Mouse (Mus musculus) c-Kit-negative CD71-positive TER-119-positive erythroid progenitor cells, embryonic 14.5 days (primary cell): ENCODE measurements around the gene Med21.

ENCODE experiments used
- DNase-seq: peaks from one replicate; pipeline ENCODE4 v3.0.0-alpha.2; 2013; ENCODE audit warnings: low read depth, low spot score

The Med21 gene

GRCm38 (mm10) chr6:146640068-146640965 is 2.0 kb upstream of the Med21 start:
- DNase-seq = no peak

GRCm38 (mm10) chr6:146640991-146641390 is 1.4 kb upstream of the Med21 start:
- DNase-seq = no peak

- no peak for DNase-seq
Measured at GRCm38 (mm10) chr6:146641621-146642210, 631 bp upstream of the Med21 start.

DNA sequence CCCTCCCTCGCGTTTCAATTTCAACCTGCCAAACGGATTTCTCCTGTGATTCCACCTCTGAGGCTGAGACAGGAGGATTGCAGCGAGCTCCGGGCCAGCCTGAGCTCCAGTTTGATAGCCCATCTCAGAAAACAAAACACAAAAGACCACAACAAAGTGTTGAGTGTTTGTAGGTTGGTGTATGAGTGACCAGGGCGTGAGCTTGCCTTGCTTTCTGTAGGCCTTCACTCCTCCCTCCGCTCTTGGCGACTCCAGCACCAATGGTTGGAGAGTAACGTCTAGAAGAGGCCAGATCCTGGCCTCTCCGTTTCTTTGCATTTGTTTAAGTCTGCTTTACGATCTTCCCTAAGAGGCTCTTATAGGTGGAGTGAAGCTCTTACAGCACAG is 830 bp downstream of the Med21 start:
- DNase-seq = no peak

- DNase-seq = no peak
Measured at GRCm38 (mm10) chr6:146650013-146650412, 7.7 kb downstream of the Med21 start.

GRCm38 (mm10) chr6:146651431-146651830 is 9.1 kb downstream of the Med21 start:
- no peak for DNase-seq

- DNase-seq = no peak
Measured at GRCm38 (mm10) chr6:146653197-146653596, 10.8 kb downstream of the Med21 start.

DNA sequence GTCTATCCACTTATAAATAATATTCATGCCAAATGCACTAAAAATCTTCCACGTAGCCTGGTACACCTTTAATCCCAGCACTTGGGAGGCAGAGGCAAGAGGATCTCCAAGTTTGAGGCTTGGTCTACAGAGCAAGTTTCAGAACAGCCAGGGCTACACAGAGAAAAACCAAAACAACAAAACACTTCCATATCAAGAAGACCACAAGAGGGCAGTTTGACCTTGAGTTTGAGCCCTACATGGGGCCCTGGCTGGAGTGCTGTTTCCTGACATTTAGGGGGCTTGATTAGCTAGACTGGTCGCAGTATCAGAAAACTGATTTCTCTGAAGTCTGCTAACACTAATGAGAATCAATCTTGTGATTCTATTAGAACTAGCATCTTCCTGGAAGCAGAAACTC is 18.2 kb downstream of the Med21 start:
- DNase-seq = no peak

DNA sequence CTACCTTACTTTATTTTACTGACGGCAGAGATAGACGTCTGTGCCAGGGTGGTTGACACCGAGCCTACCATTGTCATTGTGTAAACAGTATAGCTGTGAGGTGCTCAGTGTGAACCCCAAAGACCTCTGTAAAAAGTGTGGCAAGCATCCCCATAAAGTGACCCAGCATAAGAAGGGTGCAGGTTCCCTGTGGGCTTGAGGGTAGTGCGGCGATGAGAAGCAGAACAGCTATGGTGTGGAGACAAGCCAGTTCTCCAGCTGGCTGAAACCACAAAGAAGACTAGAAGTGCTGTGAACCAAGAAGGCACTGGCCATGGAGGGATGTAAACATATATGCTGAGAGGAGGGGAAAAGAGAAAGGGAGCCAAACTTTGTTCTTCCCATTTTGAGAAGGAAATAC is 19.3 kb downstream of the Med21 start:
- DNase-seq = no peak

DNA sequence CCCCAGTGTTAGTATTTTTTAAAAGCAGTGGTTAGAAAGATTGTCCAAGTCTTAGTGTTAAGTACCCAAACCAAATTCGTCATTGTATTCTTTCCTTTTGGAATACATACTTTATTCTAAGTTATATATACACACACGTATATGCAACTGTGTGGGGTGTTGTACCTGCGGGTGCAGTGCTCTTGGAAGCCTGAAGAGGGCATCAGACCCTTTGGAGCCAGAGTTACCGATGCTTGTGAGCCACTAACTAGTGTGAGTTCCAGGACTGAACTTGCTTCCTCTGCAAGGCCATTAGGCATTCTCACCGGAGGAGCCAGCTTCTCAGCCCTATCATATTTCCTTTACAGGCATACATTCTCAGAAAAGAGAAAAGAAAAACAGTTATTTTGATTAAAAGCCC is 20.3 kb downstream of the Med21 start:
- no peak for DNase-seq

GRCm38 (mm10) chr6:146664116-146664515 is 21.8 kb downstream of the Med21 start:
- DNase-seq = no peak

- DNase-seq = no peak
Measured at GRCm38 (mm10) chr6:146664917-146665316, 22.6 kb downstream of the Med21 start.

- DNase-seq = no peak
Measured at GRCm38 (mm10) chr6:146665408-146665807, 23.1 kb downstream of the Med21 start.

DNA sequence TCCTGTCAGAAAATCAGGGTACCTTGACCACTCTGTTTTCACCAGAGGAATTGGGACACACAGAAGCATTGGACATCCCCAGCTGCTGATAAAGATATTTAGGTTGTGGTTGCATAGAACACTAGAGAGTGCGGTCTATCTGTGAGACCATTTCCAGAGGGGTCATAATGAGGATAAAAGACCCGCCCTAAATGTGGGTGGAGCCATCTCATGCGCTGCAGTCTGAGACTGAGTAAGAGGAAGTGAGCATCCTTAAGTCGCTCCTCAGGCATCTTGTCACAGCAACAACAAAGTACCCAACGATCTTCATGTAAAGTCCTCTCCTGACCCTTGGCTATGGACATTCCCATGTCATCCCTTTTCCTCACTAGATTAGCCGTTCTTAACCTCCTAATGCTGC is 24.5 kb downstream of the Med21 start:
- DNase-seq = no peak

DNA sequence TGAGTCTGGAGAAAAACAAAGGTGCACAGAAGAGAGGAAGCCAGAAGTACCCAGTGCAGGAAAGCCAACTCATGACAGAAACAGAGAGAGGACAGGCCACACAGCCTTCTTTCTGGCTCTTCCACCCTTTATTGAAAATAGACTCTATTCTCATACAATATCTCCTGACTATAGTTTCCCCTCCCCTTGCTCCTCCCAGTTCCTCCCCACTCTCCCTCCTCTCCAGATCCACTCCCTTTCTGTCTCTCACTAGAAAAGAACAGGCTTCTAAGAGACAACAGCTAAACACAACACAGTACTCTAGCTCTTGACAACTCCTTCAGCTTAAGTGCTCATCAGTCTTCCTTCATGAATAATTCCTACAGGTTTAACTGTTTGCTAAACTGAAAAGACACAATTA is 26.3 kb downstream of the Med21 start:
- no peak for DNase-seq

DNA sequence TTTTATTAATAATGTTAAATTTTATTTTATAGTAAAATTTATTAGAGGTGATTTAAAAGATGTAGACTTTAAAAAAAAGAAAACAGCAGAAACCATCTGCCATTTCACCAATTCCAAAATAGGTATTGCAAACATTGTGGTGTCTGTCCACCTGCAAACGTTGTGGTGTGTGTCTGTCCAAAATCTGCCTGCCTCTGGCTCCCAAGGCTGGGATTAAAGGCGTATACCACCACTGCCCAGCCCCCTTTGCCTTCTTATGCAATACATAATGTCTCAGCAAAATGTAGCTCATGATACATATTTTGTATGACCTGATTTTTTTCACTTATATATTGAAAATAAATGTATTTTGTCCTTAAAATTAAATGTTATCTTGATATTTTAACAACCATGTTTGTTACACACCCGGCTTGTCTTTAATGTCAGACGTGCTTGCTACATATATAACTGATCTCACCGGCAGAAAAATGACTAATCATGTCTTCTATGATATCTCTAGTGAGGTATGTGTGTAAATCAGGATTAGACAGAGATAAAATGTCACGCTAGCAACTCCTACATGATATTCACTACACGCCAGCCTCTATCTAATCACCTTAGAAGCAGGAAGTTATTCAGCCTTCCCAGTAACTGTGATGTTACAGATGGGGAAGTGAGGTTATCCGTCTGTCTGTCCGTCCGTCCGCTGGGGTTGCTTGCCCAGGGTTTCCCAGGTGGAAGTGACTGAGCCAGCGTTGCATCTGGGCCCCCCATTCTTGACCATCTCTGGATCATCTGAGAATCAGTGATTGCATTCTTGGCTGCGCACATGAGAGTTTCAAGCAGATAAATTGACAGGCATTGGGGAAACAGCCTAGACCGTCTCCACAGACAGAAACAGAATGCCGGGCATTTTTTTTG is 28.9 kb downstream of the Med21 start:
- no peak for DNase-seq

- DNase-seq = no peak
Measured at GRCm38 (mm10) chr6:146672106-146672505, 29.8 kb downstream of the Med21 start.

DNA sequence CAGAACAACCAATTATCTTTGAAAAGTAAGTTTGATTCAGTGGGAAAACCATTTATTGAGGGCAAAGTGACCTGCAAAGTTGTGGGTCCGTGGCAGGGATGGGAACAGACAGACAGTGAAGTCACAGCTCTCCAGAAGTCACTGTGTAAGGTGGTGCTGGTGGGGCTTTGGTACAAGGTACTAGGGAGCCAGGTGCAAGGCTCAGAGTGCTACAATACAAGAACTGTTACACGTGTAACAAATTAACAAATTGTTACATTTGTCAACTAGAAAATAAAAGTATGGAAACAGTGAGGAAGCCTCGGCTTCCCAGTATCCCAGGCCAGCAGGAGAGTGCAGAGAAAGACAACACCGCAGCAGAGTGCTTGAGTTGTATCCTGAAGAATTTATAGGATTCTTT is 31.3 kb downstream of the Med21 start:
- DNase-seq = no peak

DNA sequence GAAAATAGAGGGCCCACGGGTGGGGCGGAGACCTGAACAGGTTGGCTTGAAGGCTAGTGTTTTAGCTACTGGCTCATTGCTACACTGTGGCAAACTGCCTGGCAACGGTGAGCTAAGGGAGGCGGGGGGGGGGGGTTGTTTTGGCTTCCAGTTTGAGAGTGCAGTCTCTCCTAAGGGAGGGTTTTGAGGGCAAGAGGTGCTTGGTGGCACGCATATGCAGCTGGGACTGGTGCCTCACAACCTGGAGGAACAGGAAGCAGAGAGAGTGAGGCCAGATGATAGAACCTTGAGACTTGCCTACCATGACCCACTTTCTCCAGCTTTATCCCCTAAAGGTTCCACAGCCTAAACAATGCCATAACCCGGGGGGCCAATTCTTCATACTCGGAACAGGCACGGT is 32.1 kb downstream of the Med21 start:
- DNase-seq = no peak

DNA sequence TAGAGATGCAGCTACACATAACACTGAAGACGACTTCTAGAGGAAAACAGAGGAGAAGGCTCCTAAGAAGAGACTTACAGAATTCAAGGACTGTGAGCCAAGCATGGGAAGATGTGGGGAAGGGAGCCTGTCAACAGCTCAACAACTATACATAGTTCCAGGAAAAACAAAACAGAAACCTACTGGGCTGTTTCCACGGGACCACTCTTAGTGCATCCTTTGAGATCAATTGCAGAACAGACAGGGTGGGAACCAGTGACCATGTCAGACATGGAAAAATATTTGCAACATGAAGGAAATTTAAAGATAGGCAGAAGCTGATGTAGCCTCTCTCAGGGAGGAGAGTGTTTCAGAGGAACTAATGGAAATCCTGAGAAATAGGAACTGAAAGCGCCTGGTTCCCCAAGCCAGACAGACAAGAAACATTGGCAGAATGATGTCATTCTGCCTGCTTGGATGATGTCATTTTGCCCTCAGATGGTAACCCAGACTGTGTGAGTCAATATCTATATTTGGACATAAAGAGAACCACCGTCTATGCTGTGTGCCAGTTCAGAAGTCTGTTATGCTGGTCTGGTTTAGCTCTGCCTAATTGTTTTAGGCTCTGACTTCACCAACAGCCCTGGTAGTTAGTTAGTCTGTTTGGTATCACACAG is 32.7 kb downstream of the Med21 start:
- DNase-seq = no peak

DNA sequence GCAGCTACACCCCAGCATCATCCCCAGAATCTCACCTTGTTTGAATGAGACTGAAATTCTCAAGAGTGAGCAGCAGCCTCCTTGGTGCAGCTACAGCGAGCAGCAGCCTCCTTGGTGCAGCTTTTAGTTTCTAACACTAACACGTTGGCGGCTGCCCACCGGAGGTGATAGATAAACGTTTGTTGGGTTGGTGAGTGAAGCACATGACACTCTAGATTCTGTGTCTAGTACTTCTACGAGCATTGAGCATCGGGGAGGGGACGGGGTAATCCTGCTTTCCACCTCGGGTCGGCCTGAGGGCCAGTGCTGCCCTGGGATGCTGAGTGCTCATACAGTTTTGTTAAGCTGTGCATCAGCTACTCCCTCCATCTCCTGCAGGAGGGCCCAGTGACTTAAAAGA is 34.6 kb downstream of the Med21 start:
- no peak for DNase-seq
